12 mouse cellular contexts compared by ENCODE assay signal in genomic region chr3:96463891-96464290, GRCm38 (mm10). TPM values are rescaled to one million over a fixed set of nuclear protein-coding genes. Genes with fewer than 3 reads are reported as not detected.
A peak's percentile ranks its signal among the peaks of the same experiment; 100 is the strongest.
DNase-seq lines count a peak whose midpoint lies in the region; ATAC-seq and TF ChIP-seq lines count a peak whose summit lies in the region.
"Had no signal": no experiment of that assay in that cellular context is flagged by ENCODE, and none has a peak within 500 bp of the region (broad histone marks: within the 10 kb centered on the region; RNA-seq: fewer than 3 reads in every experiment).

No protein-coding gene starts in this region.

- peaks cover 2% of the 10 kb centered on the region; the same call in 1 of the 2 replicates for H3K4me1 ChIP-seq in forebrain, embryonic 11.5 days (replicated peaks; ENCODE audit: control insufficient read depth, insufficient read depth, low read length)
- H3K4me1 ChIP-seq in forebrain, postnatal 0 days (ENCODE audit: insufficient read depth), result no peaks in the 10 kb centered on the region
- no peaks in the 10 kb centered on the region for H3K4me1 ChIP-seq in lung, embryonic 14.5 days (ENCODE audit: insufficient read depth)
- H3K4me1 ChIP-seq in lung, postnatal 0 days (ENCODE audit: insufficient read depth, low read depth, low read length), result no peaks in the 10 kb centered on the region
- H3K4me1 ChIP-seq in embryonic facial prominence, embryonic 12.5 days, result peaks cover 6% of the 10 kb centered on the region; the same call in 1 of the 2 replicates
- peaks cover 5% of the 10 kb centered on the region for H3K4me1 ChIP-seq in midbrain, embryonic 13.5 days (replicated peaks)

- peak; percentile 31; the same call in 1 of the 2 replicates for ATAC-seq in forebrain, embryonic 11.5 days (replicated peaks; ENCODE audit: low FRiP score)
- no peak for ATAC-seq in forebrain, postnatal 0 days
- no peak for ATAC-seq in lung, embryonic 14.5 days (ENCODE audit: insufficient read depth)
- ATAC-seq in lung, postnatal 0 days, result no peak
- ATAC-seq in embryonic facial prominence, embryonic 12.5 days (ENCODE audit: insufficient number of reproducible peaks, insufficient read depth, low FRiP score, low TSS enrichment), result no peak
- ATAC-seq in midbrain, embryonic 13.5 days, result 0 out of 2 replicates have a peak, but pooled peaks have one; percentile 48
- no peak for ATAC-seq in erythroblast, adult 5-6 weeks (replicated peaks; ENCODE audit: low FRiP score, poor library complexity, severe bottlenecking)

- peak overlapping the region; percentile 23 for H3K4me3 ChIP-seq in forebrain, embryonic 11.5 days (ENCODE audit: low read depth, low read length)
- H3K4me3 ChIP-seq in forebrain, postnatal 0 days (ENCODE audit: low read depth, low read length), result no peak overlapping the region
- H3K4me3 ChIP-seq in lung, embryonic 14.5 days (ENCODE audit: low read depth, low read length), result no peak overlapping the region
- H3K4me3 ChIP-seq in lung, postnatal 0 days (ENCODE audit: low read depth, low read length), result no peak overlapping the region
- no peak overlapping the region for H3K4me3 ChIP-seq in embryonic facial prominence, embryonic 12.5 days
- no peak overlapping the region for H3K4me3 ChIP-seq in midbrain, embryonic 13.5 days (replicated peaks)

- peak; percentile 81 for DNase-seq in forebrain, embryonic 11.5 days (ENCODE audit: low spot score)
- no peak for DNase-seq in forebrain, postnatal 0 days
- DNase-seq in lung, embryonic 14.5 days, result peak; percentile 68
- DNase-seq in lung, postnatal 0 days (ENCODE audit: low spot score), result no peak
- no peak for DNase-seq in spleen, postnatal 14 days (ENCODE audit: low spot score in 2 of 2)
- DNase-seq: heart, postnatal 10 days; layer of hippocampus, postnatal 36 days had no signal

- H3K9ac ChIP-seq in forebrain, embryonic 11.5 days (ENCODE audit: low read length), result no peak overlapping the region
- no peak overlapping the region for H3K9ac ChIP-seq in forebrain, postnatal 0 days
- H3K9ac ChIP-seq in lung, embryonic 14.5 days, result no peak overlapping the region
- H3K9ac ChIP-seq in lung, postnatal 0 days (replicated peaks; ENCODE audit: low read depth), result no peak overlapping the region
- no peak overlapping the region for H3K9ac ChIP-seq in embryonic facial prominence, embryonic 12.5 days
- H3K9ac ChIP-seq in midbrain, embryonic 13.5 days (replicated peaks), result no peak overlapping the region

- TF ChIP-seq CTCF in forebrain, postnatal 0 days (IDR thresholded peaks at IDR 0.05; ENCODE audit: low read depth), result no peak
- TF ChIP-seq CTCF in lung, embryonic 14.5 days (IDR thresholded peaks at IDR 0.05; ENCODE audit: low read depth), result no peak
- TF ChIP-seq CTCF in lung, postnatal 0 days (IDR thresholded peaks at IDR 0.05), result no peak

- no peak overlapping the region for H3K27ac ChIP-seq in forebrain, embryonic 11.5 days (ENCODE audit: low read depth, low read length)
- no peak overlapping the region for H3K27ac ChIP-seq in forebrain, postnatal 0 days (ENCODE audit: low read depth, low read length)
- H3K27ac ChIP-seq in lung, embryonic 14.5 days (ENCODE audit: low read depth), result no peak overlapping the region
- H3K27ac ChIP-seq in lung, postnatal 0 days (ENCODE audit: low read length), result no peak overlapping the region
- no peak overlapping the region for H3K27ac ChIP-seq in embryonic facial prominence, embryonic 12.5 days
- H3K27ac ChIP-seq in midbrain, embryonic 13.5 days, result no peak overlapping the region

- H3K27me3 ChIP-seq in forebrain, embryonic 11.5 days (ENCODE audit: control insufficient read depth, insufficient read depth, low read length), result peaks cover 2% of the 10 kb centered on the region
- H3K27me3 ChIP-seq in forebrain, postnatal 0 days (ENCODE audit: insufficient read depth, low read length), result 0 out of 2 replicates have a peak, but pooled peaks cover 18% of the 10 kb centered on the region
- peaks cover 10% of the 10 kb centered on the region for H3K27me3 ChIP-seq in lung, embryonic 14.5 days (ENCODE audit: insufficient read depth, low read length)
- H3K27me3 ChIP-seq in lung, postnatal 0 days (replicated peaks; ENCODE audit: insufficient read depth, low read length), result 0 out of 2 replicates have a peak, but pooled peaks cover 4% of the 10 kb centered on the region
- 0 out of 2 replicates have a peak, but pooled peaks cover 6% of the 10 kb centered on the region for H3K27me3 ChIP-seq in embryonic facial prominence, embryonic 12.5 days
- H3K27me3 ChIP-seq in midbrain, embryonic 13.5 days, result peaks cover 42% of the 10 kb centered on the region

- WGBS in forebrain, embryonic 11.5 days, result 2% methylated on average over 25 of the region's 25 CpGs
- WGBS in forebrain, postnatal 0 days, result 17% methylated on average over 25 of the region's 25 CpGs
- 10% methylated on average over 25 of the region's 25 CpGs for WGBS in lung, embryonic 14.5 days
- 21% methylated on average over 25 of the region's 25 CpGs for WGBS in lung, postnatal 0 days
- 4% methylated on average over 25 of the region's 25 CpGs for WGBS in embryonic facial prominence, embryonic 12.5 days
- 3% methylated on average over 25 of the region's 25 CpGs for WGBS in midbrain, embryonic 13.5 days

- TF ChIP-seq EP300 in lung, postnatal 0 days (IDR thresholded peaks at IDR 0.05), result no peak

- H3K36me3 ChIP-seq in forebrain, embryonic 11.5 days (ENCODE audit: control insufficient read depth, insufficient read depth, low read length), result no peaks in the 10 kb centered on the region
- no peaks in the 10 kb centered on the region for H3K36me3 ChIP-seq in forebrain, postnatal 0 days (ENCODE audit: insufficient read depth)
- H3K36me3 ChIP-seq in lung, embryonic 14.5 days (ENCODE audit: insufficient read depth), result no peaks in the 10 kb centered on the region
- no peaks in the 10 kb centered on the region for H3K36me3 ChIP-seq in lung, postnatal 0 days (ENCODE audit: insufficient read depth, low read length)
- H3K36me3 ChIP-seq in embryonic facial prominence, embryonic 12.5 days, result no peaks in the 10 kb centered on the region
- no peaks in the 10 kb centered on the region for H3K36me3 ChIP-seq in midbrain, embryonic 13.5 days

- peak overlapping the region; percentile 32 for H3K4me2 ChIP-seq in forebrain, embryonic 11.5 days (ENCODE audit: low read depth, low read length, severe bottlenecking)
- no peak overlapping the region for H3K4me2 ChIP-seq in forebrain, postnatal 0 days (ENCODE audit: low read depth)
- H3K4me2 ChIP-seq in lung, embryonic 14.5 days, result peak overlapping the region; percentile 27
- no peak overlapping the region for H3K4me2 ChIP-seq in lung, postnatal 0 days (replicated peaks; ENCODE audit: low read depth, low read length)
- peak overlapping the region; percentile 32 for H3K4me2 ChIP-seq in embryonic facial prominence, embryonic 12.5 days (replicated peaks)
- H3K4me2 ChIP-seq in midbrain, embryonic 13.5 days (replicated peaks), result peak overlapping the region; percentile 21; the same call in 1 of the 2 replicates

- H3K9me3 ChIP-seq in forebrain, embryonic 11.5 days (ENCODE audit: control insufficient read depth, low read length), result no peaks in the 10 kb centered on the region
- H3K9me3 ChIP-seq in forebrain, postnatal 0 days (ENCODE audit: low read length), result no peaks in the 10 kb centered on the region
- H3K9me3 ChIP-seq in lung, embryonic 14.5 days (ENCODE audit: low read depth, low read length), result no peaks in the 10 kb centered on the region
- no peaks in the 10 kb centered on the region for H3K9me3 ChIP-seq in lung, postnatal 0 days (ENCODE audit: low read length)
- no peaks in the 10 kb centered on the region for H3K9me3 ChIP-seq in embryonic facial prominence, embryonic 12.5 days
- no peaks in the 10 kb centered on the region for H3K9me3 ChIP-seq in midbrain, embryonic 13.5 days

RNA-seq across cellular contexts. Expression of gene BC107364, which starts 11.8 kb away (rescaled TPM):
- not detected in 2 replicates for polyA plus RNA-seq in forebrain, embryonic 11.5 days (2014; fragmentation: Nextera tagmentation; extraction: Ambion mirVana)
- not detected in 2 replicates for total RNA-seq in forebrain, postnatal 0 days (2014; rRNA removed)
- polyA plus RNA-seq in forebrain, postnatal 0 days (2015; fragmentation: Nextera tagmentation; extraction: Ambion mirVana), result not detected in 2 replicates
- polyA plus RNA-seq in lung, embryonic 14.5 days (2014; fragmentation: Nextera tagmentation; extraction: Ambion mirVana), result not detected in 2 replicates
- polyA plus RNA-seq in lung, postnatal 0 days (2015; fragmentation: Nextera tagmentation; extraction: Ambion mirVana), result 0.12 and 0.19 TPM in 2 replicates
- 0.26 TPM in 1 of 2 replicates, not detected in the other for polyA plus RNA-seq in embryonic facial prominence, embryonic 12.5 days (2016; fragmentation: Nextera tagmentation; extraction: Ambion mirVana)
- not detected in 2 replicates for polyA plus RNA-seq in midbrain, embryonic 13.5 days (2015; fragmentation: Nextera tagmentation; extraction: Ambion mirVana)
- not detected in 2 replicates for total RNA-seq in erythroblast, adult 5-6 weeks (2015; ENCODE audit: low replicate concordance)
- total RNA-seq in erythroblast, adult 5-6 weeks (2017; ENCODE audit: low replicate concordance), result not detected in 2 replicates
- total RNA-seq: common myeloid progenitor, adult 5-6 weeks; heart, postnatal 10 days; layer of hippocampus, postnatal 36 days; megakaryocyte-erythroid progenitor cell, adult 5-6 weeks had no signal

Comparison
In these comparisons a context has a peak if more than half of its experiments do, and no peak if none do; other contexts are left out.
1. ATAC-seq: peak in forebrain, embryonic 11.5 days (single experiment) and midbrain, embryonic 13.5 days (single experiment); none in forebrain, postnatal 0 days (single experiment), lung, embryonic 14.5 days (single experiment), lung, postnatal 0 days (single experiment), embryonic facial prominence, embryonic 12.5 days (single experiment) and erythroblast, adult 5-6 weeks (single experiment).
2. DNase-seq: peak in forebrain, embryonic 11.5 days (single experiment) and lung, embryonic 14.5 days (single experiment); none in forebrain, postnatal 0 days (single experiment), lung, postnatal 0 days (single experiment) and spleen, postnatal 14 days (0 of 2).
3. H3K4me2 ChIP-seq: peak in forebrain, embryonic 11.5 days (single experiment), lung, embryonic 14.5 days (single experiment), embryonic facial prominence, embryonic 12.5 days (single experiment) and midbrain, embryonic 13.5 days (single experiment); none in forebrain, postnatal 0 days (single experiment) and lung, postnatal 0 days (single experiment).